Mouse (Mus musculus) spleen, embryonic (tissue): ENCODE measurements around the gene Spata45.

Experiments
- CTCF ChIA-PET: fragments of 350-600 bp; sonication (Branson Sonifier 250); formaldehyde crosslinking; loops from one replicate; lab custom pipeline; 2022; lab: Charles Lee

Gene Spata45

GRCm38 (mm10) chr1:191075199-191075883 is 38.9 kb downstream of the Spata45 start:
- CTCF ChIA-PET: no interaction called here

- CTCF ChIA-PET: interaction anchor here (1.5 kb wide), 1 partner anchor 16 kb away, joined by 6 read pairs; no protein-coding TSS in a partner anchor
Measured at GRCm38 (mm10) chr1:191083230-191083629, 46.8 kb downstream of the Spata45 start.

- CTCF ChIA-PET: interaction anchor here (0.7 kb wide), 1 partner anchor 13 kb away, joined by 3 read pairs; no protein-coding TSS in a partner anchor
Measured at GRCm38 (mm10) chr1:191084951-191085559, 48.6 kb downstream of the Spata45 start.

- CTCF ChIA-PET: no interaction called here
Measured at GRCm38 (mm10) chr1:191085597-191085996, 49.2 kb downstream of the Spata45 start.

- CTCF ChIA-PET: no interaction called here
Measured at GRCm38 (mm10) chr1:191086304-191086878, 50.0 kb downstream of the Spata45 start.

GRCm38 (mm10) chr1:191086960-191087359 is 50.5 kb downstream of the Spata45 start:
- CTCF ChIA-PET: no interaction called here

- CTCF ChIA-PET: no interaction called here
Measured at GRCm38 (mm10) chr1:191087955-191088354, 51.5 kb downstream of the Spata45 start.

GRCm38 (mm10) chr1:191089355-191089754 is 52.9 kb downstream of the Spata45 start:
- CTCF ChIA-PET: no interaction called here

- CTCF ChIA-PET: no interaction called here
Measured at GRCm38 (mm10) chr1:191092050-191092449, 55.6 kb downstream of the Spata45 start.
